Mouse (Mus musculus): ENCODE results near the gene Tpm3. TPM values are rescaled to one million over a fixed set of nuclear protein-coding genes. Genes with fewer than 3 reads are reported as not detected.
A peak's percentile ranks its signal among the peaks of the same experiment; 100 is the strongest.

The Tpm3 gene
- polyA plus RNA-seq, 1 experiment: 61.4 TPM

GRCm38 (mm10) chr3:90097928-90098327 lies 25.5 kb downstream of the Tpm3 start:
- Histone ChIP-seq H3K4me3 (ENCODE audit: control insufficient read depth, low read depth, low read length) (no peak overlapping the region), H3K4me1 (ENCODE audit: control insufficient read depth, insufficient read depth, low read length) (no peaks in the 10 kb centered on the region), H3K27me3 (ENCODE audit: control insufficient read depth, insufficient read depth, low read length) (no peaks in the 10 kb centered on the region), H3K36me3 (ENCODE audit: control insufficient read depth, insufficient read depth, low read length) (no peaks in the 10 kb centered on the region), H3K27ac (ENCODE audit: control insufficient read depth, insufficient read depth, low read depth, low read length) (no peak overlapping the region)
- TF ChIP-seq CTCF (IDR thresholded peaks at IDR 0.05; ENCODE audit: control insufficient read depth, insufficient read depth, insufficient replicate concordance, low read depth, low read length) (no peak), POLR2A (IDR thresholded peaks at IDR 0.05; ENCODE audit: control insufficient read depth, low read depth, low read length) (no peak)

DNA sequence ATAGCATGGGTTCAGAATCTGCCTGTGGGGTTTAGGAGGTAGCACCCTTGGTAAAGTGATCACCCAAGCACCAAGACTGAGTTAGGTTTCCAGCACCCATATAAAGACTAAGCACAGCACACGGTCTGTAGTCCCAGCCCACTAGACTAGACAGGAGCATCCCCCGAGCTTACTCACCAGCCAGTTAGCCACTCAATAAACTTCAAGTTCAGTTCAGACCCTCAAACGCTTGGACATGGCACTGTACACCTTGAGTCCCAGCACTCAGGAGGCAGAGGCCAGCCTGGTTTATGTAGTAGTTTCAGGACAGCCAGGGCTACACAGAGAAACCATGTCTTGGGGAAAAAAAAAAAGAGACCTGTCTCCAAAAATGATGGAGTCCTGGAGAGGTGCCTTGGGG lies 28.6 kb downstream of the Tpm3 start:
- H3K27me3 ChIP-seq (ENCODE audit: control insufficient read depth, insufficient read depth, low read length): no peaks in the 10 kb centered on the region
- H3K36me3 ChIP-seq (ENCODE audit: control insufficient read depth, insufficient read depth, low read length): no peaks in the 10 kb centered on the region
- H3K4me1 ChIP-seq (ENCODE audit: control insufficient read depth, insufficient read depth, low read length): peaks cover 3% of the 10 kb centered on the region; the same call in 1 of the 2 replicates
- TF ChIP-seq CTCF (IDR thresholded peaks at IDR 0.05; ENCODE audit: control insufficient read depth, insufficient read depth, insufficient replicate concordance, low read depth, low read length) (no peak), POLR2A (IDR thresholded peaks at IDR 0.05; ENCODE audit: control insufficient read depth, low read depth, low read length) (no peak)
- H3K4me3 ChIP-seq (ENCODE audit: control insufficient read depth, low read depth, low read length): no peak overlapping the region
- H3K27ac ChIP-seq (ENCODE audit: control insufficient read depth, insufficient read depth, low read depth, low read length): no peak overlapping the region

- no peak overlapping the region for H3K27ac ChIP-seq (ENCODE audit: control insufficient read depth, insufficient read depth, low read depth, low read length)
- H3K36me3 ChIP-seq (ENCODE audit: control insufficient read depth, insufficient read depth, low read length): no peaks in the 10 kb centered on the region
- no peaks in the 10 kb centered on the region for H3K27me3 ChIP-seq (ENCODE audit: control insufficient read depth, insufficient read depth, low read length)
- H3K4me3 ChIP-seq (ENCODE audit: control insufficient read depth, low read depth, low read length): no peak overlapping the region
- H3K4me1 ChIP-seq (ENCODE audit: control insufficient read depth, insufficient read depth, low read length): peaks cover 3% of the 10 kb centered on the region; the same call in 1 of the 2 replicates
- no peak for TF ChIP-seq POLR2A (IDR thresholded peaks at IDR 0.05; ENCODE audit: control insufficient read depth, low read depth, low read length)
- no peak for TF ChIP-seq CTCF (IDR thresholded peaks at IDR 0.05; ENCODE audit: control insufficient read depth, insufficient read depth, insufficient replicate concordance, low read depth, low read length)
Observed at GRCm38 (mm10) chr3:90101673-90102072, 29.2 kb downstream of the Tpm3 start.

DNA sequence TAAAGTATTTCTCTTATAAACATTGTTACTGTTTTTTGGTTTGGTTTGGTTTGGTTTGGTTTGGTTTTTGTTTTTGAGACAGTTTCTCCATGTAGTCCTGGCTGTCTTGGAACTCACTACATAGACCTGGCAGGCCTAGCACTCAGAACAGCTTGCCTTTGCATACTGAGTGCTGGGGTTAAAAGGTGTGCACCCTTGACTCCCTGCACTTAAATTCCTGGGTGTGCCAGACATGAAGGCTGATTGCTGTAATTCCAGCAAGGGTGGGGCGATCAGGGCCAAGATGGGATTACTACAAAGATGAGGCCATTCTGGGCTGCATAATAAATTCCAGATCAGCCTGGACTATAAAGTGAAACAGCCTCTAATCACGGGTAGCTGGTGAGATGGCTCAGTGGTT lies 29.8 kb downstream of the Tpm3 start:
- H3K27me3 ChIP-seq (ENCODE audit: control insufficient read depth, insufficient read depth, low read length): no peaks in the 10 kb centered on the region
- H3K36me3 ChIP-seq (ENCODE audit: control insufficient read depth, insufficient read depth, low read length): no peaks in the 10 kb centered on the region
- H3K4me3 ChIP-seq (ENCODE audit: control insufficient read depth, low read depth, low read length): no peak overlapping the region
- H3K4me1 ChIP-seq (ENCODE audit: control insufficient read depth, insufficient read depth, low read length): peaks cover 3% of the 10 kb centered on the region; the same call in 1 of the 2 replicates
- TF ChIP-seq POLR2A (IDR thresholded peaks at IDR 0.05; ENCODE audit: control insufficient read depth, low read depth, low read length) (no peak), CTCF (IDR thresholded peaks at IDR 0.05; ENCODE audit: control insufficient read depth, insufficient read depth, insufficient replicate concordance, low read depth, low read length) (no peak)
- H3K27ac ChIP-seq (ENCODE audit: control insufficient read depth, insufficient read depth, low read depth, low read length): no peak overlapping the region

- H3K4me3 ChIP-seq (ENCODE audit: control insufficient read depth, low read depth, low read length): no peak overlapping the region
- H3K27me3 ChIP-seq (ENCODE audit: control insufficient read depth, insufficient read depth, low read length): no peaks in the 10 kb centered on the region
- no peak overlapping the region for H3K27ac ChIP-seq (ENCODE audit: control insufficient read depth, insufficient read depth, low read depth, low read length)
- no peaks in the 10 kb centered on the region for H3K36me3 ChIP-seq (ENCODE audit: control insufficient read depth, insufficient read depth, low read length)
- TF ChIP-seq CTCF (IDR thresholded peaks at IDR 0.05; ENCODE audit: control insufficient read depth, insufficient read depth, insufficient replicate concordance, low read depth, low read length) (no peak), POLR2A (IDR thresholded peaks at IDR 0.05; ENCODE audit: control insufficient read depth, low read depth, low read length) (no peak)
- H3K4me1 ChIP-seq (ENCODE audit: control insufficient read depth, insufficient read depth, low read length): peaks cover 3% of the 10 kb centered on the region; the same call in 1 of the 2 replicates
Observed at GRCm38 (mm10) chr3:90103176-90103575, 30.7 kb downstream of the Tpm3 start.

DNA sequence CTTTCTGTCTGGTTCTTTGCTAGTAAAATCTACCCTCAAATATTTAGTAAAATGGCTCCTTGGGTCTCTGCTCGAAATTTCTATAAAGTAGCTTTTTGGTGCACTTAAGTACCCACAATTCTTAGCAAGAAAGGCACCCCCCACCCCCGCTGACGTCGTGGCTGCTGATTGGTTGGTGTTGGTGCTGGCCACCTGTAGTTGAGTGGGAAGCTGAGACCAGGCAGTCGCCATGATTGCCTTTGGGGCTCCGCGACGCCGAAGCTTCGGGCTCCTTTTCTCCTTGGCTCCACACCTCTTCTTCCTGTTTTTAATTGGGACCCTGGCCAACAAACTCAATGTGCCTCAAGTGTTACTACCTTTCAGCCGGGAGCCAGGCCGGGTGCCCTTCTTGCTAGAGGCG lies 31.5 kb downstream of the Tpm3 start, which contains the start of gene Nup210l:
Nup210l (plus strand) TSS at position 195 of the 400 bp plus-strand sequence.
- Histone ChIP-seq H3K4me3 (ENCODE audit: control insufficient read depth, low read depth, low read length) (peak within 1 kb of the TSS; percentile 99), H3K4me1 (ENCODE audit: control insufficient read depth, insufficient read depth, low read length) (peaks cover 3% of the 10 kb centered on the region; the same call in 1 of the 2 replicates), H3K36me3 (ENCODE audit: control insufficient read depth, insufficient read depth, low read length) (no peaks in the 10 kb centered on the region), H3K27me3 (ENCODE audit: control insufficient read depth, insufficient read depth, low read length) (no peaks in the 10 kb centered on the region), H3K27ac (ENCODE audit: control insufficient read depth, insufficient read depth, low read depth, low read length) (peak within 1 kb of the TSS; percentile 66)
- TF ChIP-seq POLR2A (IDR thresholded peaks at IDR 0.05; ENCODE audit: control insufficient read depth, low read depth, low read length) (peak; percentile 96), CTCF (IDR thresholded peaks at IDR 0.05; ENCODE audit: control insufficient read depth, insufficient read depth, insufficient replicate concordance, low read depth, low read length) (no peak)

GRCm38 (mm10) chr3:90111706-90112105 lies 39.3 kb downstream of the Tpm3 start:
- no peak overlapping the region for H3K4me3 ChIP-seq (ENCODE audit: control insufficient read depth, low read depth, low read length)
- no peaks in the 10 kb centered on the region for H3K4me1 ChIP-seq (ENCODE audit: control insufficient read depth, insufficient read depth, low read length)
- TF ChIP-seq POLR2A (IDR thresholded peaks at IDR 0.05; ENCODE audit: control insufficient read depth, low read depth, low read length) (no peak), CTCF (IDR thresholded peaks at IDR 0.05; ENCODE audit: control insufficient read depth, insufficient read depth, insufficient replicate concordance, low read depth, low read length) (no peak)
- H3K27me3 ChIP-seq (ENCODE audit: control insufficient read depth, insufficient read depth, low read length): no peaks in the 10 kb centered on the region
- no peaks in the 10 kb centered on the region; the same call in none of the 2 replicates for H3K36me3 ChIP-seq (ENCODE audit: control insufficient read depth, insufficient read depth, low read length)
- no peak overlapping the region for H3K27ac ChIP-seq (ENCODE audit: control insufficient read depth, insufficient read depth, low read depth, low read length)
